Mouse (Mus musculus): ENCODE measurements around the gene Igfbp4.

The Igfbp4 gene

DNA sequence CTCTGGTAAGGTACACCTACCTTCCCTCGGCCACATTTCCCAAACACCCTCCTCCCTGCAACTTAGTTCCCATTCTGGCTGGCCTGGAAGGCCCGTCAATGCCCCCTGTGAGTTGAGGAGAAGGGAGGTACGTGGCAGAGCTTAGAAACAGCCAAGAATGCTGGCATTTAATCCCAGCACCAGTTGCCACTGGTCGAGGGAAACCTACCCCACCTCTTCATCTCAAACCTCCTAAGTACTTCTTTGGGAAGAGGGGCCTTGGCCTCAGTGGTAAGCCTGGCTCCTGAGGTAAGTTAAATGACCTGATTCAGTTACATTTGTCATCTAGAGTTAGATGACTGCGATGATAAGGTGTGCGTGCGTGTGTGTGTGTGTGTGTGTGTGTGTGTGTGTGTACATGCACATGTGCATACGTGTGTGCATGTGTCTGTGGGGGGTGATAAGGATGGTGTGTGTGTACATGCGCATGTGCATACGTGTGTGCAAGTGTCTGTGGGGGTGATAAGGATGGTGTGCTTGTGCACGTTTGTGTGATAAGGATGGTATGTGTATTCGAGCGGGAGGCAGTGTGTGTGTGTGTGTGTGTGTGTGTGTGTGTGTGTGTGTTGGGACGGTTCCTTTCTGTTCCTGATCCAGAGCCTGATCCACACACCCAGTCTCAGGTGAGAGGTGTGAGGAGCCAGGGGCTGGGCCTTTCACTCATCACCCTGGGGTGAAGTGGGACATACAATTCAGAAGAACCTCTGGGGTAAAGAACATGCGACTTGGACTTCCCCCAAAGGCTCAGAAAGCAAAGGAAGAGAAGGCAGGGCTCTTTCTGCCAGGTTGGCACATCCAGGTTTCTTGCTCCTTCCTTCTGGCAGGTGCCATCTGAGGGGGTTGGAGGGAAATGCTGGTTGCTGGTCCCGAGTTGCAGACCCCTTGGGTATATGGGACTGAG lies 1.1 kb downstream of the Igfbp4 start:
- DNase-seq (ENCODE audit: low read depth, low spot score) = no peak

DNA sequence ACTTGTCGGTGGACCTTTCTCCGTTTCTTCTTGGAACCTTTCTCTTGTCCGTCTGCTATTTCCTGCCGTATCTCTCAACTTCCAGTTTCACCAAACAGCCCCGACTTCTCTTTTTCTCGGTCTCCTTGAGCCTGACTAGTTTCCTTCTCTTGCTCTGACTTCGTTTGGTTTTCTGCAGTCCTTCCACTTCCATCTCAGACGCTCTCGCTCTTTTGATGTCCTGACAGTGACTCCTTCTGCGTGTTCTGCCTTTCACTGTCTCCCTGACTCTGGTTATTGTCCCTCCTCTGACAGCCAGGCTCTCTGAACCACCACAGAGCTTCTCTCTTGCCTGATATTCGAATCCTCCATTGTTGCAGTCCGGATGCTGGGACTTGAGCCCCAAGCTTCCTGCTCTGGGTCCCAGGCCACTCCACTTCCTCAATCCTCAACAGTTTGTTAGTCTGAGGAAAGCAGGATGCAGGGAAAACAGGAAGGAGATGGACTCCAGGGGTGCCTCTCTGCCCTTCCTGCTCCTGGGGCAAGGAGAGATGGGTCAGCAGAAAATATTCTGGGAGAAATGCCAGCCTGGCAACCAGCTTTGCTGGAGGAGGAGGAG lies 1.9 kb downstream of the Igfbp4 start:
- DNase-seq (ENCODE audit: low read depth, low spot score) = no peak

DNA sequence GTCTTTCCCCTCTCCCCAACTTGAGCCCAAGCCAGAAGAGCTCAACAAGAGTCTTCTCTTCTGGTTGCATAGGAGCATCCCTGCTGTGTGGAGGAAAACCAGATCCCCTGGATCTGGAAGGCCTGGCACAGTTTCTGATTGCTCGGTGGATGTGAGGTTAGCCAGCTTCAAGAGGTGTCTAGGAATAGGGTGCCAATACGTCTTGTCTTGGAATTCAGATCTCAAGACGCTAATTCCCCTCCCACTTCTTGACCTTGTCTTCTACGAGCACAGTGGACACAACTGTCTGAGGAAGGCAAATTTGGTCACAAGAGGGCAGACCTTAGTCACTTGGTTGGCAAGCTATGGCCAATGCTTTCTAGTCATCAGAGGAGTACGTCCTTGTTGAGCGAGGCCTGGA lies 2.6 kb downstream of the Igfbp4 start:
- no peak for DNase-seq (ENCODE audit: low read depth, low spot score)

DNA sequence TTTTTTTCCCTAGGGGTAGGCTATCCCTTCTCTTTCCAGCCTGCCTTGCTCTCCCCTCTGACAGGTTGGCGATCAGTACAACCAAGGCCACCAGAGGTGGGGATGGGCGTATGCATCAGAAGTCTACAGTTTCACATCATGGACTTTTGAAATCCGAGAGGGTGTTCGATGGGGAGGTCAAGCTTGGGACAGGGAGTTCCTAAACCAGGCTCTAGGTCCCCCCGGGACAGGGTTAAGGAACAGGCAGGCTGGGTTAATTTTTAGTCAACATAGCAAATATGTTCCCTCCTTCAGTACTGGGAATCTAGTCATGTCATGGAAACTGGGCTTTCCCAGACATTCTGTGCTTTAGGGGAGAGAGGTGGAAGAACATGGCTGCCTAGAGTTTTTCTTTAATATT lies 3.3 kb downstream of the Igfbp4 start:
- no peak for DNase-seq (ENCODE audit: low read depth, low spot score)

DNA sequence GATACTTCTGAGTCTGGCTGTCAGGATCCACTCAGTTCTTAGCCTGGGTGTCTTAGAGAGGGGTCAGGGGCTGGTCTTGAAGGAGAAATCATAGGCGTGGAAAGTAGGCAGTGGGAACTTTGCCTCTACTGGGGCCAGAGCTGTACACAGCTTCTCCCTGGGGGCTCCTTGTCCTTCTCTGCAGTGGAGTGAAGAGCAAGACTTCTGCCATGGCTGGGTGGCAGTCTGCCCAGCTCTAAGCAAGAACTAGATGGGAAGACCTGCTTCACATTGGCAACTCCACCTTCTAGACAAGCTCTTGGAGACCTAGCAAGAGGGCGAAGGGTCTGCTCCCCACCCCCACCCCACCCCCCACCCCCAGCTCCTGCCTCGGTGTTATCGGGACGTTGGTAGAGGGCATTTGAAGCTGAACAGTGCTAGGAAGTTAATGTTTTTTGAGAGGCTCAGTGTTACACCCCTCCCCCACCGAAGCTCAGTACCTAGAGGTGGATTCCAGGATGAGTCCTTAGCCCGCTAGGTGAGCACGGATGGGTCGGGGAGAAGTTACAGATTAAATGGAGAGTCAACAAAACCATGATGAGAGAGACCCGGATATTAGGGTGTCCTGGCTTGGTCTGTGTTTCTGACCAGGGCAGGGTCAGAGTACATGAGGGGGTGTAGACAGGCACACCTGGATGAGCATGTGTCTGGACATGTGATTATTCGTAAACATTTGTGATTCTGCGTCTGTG lies 4.3 kb downstream of the Igfbp4 start:
- no peak for DNase-seq (ENCODE audit: low read depth, low spot score)

DNA sequence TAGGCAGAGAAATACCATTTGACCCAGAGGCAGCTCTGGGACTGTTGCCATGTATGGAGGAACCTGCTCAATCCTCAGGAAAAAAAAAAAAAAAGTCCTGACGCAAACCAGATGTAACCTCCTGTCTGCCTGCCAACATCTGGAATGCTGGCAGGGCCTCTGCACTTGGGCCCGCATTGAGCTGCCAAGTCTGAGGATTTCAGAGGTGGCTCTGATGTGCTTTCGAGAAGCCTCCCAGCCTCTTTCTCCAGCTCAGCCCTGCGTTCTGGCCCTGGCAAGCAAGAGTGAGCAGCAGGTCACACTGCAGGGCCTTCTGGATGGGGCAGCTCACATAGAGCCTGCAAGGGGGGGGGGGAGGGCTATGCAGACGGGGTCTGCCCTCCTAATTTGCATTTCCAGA lies 6.1 kb downstream of the Igfbp4 start:
- DNase-seq (ENCODE audit: low read depth, low spot score) = no peak

DNA sequence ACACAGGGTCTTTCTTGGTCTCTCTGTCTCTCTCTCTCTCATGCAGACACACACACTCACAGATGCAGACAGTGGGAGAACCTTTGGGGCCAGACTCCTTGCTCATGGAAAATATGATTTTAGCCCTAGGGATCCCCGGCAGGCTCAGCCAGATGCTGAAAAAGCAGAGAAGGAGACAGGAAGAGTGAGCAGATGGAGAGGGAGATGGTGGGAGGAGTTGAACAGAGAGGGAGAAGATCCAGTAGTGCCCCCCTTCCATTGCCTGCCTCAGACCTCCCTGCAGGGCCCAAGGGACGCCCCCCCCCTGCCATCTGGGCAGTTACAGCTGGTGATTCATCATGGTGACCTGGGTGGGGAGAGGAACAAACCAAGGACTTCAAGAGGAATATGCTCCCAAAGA lies 6.6 kb downstream of the Igfbp4 start:
- no peak for DNase-seq (ENCODE audit: low read depth, low spot score)

DNA sequence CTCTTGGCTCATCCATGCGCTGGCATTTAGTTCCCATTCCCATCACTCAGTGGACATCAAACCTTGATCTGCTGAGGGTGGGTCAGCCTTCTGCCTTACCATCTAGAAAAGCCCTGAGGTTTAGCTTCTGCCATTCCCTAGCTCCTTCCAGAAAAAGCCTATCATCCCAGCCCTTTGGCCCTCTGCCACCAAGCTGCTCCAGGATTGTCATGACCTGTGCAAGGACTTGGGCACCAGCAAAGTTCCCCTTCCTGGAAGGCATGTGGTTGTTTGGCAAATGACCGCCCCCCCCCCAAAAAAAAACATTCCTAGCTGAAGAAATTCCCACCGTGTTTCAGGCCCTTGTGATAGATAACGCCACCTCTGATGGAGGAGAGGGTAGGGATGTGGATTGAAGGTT lies 14.1 kb downstream of the Igfbp4 start:
- no peak for DNase-seq (ENCODE audit: low read depth, low spot score)

DNA sequence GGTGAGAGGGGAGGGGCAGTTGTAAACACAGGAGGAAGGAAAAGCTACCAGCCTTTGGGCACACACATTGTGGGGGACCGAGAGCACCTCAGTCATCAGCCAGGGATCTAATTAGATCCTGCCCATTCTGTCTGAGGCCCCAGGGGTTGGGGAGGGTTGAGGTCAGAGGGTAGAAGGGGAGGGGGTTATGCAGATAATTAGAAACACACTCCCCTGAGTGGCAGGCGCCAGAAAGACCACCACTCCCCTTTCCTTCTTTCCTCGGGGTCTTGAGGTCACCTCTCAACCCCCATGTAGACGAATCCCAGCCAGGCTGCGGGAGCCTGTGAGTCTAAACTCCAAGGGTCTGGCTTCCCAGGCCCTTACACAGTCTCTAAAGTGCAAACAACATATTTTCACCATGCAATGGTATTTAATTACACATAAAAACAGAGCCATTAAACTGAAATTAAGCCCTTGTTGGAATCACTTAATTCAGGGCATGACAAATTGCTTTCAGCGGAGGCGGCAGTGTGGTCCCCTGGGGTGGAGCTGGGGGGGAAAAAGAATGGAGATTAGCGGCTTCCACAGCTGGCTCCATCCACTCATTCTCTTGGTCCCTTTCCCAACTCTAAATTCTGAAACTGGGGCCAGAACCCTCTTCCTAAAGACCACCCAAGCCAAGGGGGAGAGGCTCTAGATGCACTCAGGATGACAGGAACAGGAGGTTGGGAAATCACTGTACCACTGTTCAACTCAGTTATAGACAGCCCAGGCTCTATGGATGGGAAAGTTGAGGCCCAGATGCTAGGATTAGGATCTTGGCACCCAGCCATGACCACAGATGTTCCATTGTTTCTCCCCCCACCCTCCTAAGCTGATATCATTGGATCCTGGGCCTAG lies 14.8 kb downstream of the Igfbp4 start:
- DNase-seq (ENCODE audit: low read depth, low spot score) = no peak

DNA sequence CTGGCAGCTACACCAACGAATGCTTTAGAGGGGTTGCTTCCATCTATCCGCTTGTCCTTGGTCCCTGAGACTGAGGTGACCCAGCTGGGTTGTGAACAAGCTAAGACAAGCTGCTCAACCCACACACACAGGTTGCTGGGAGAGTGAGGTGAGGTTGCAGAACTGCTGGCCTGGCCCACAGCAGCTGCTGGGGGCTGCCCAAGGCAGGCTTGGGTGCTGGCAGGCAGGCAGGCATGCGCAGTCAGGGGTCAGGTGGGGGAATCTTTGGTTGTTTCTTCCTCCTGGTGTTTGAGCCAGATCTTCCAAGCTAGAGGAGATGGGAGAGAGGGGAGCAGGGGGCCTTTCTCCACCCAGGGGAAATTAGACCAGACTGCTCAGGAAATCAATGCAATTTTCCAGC lies 19.4 kb downstream of the Igfbp4 start:
- no peak for DNase-seq (ENCODE audit: low read depth, low spot score)

DNA sequence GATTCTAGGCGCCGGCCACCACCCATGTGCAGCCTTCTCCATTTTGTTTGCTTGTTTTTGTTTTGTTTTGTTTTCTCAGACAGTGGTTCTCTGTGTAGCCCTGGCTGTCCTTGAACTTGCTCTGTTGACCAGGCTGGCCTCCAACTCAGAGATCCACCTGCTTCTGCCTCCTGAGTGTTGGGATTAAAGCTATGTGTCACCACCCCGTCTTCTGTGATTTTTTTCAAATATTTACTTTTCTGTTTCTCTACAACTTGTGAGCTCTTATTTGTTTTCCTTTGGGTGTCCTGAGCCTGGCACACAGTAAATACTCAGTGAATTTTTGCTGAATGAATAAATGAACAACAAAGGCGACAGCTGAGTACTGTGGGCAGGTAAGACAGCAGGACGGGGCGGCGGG lies 21.6 kb downstream of the Igfbp4 start:
- DNase-seq (ENCODE audit: low read depth, low spot score) = no peak

DNA sequence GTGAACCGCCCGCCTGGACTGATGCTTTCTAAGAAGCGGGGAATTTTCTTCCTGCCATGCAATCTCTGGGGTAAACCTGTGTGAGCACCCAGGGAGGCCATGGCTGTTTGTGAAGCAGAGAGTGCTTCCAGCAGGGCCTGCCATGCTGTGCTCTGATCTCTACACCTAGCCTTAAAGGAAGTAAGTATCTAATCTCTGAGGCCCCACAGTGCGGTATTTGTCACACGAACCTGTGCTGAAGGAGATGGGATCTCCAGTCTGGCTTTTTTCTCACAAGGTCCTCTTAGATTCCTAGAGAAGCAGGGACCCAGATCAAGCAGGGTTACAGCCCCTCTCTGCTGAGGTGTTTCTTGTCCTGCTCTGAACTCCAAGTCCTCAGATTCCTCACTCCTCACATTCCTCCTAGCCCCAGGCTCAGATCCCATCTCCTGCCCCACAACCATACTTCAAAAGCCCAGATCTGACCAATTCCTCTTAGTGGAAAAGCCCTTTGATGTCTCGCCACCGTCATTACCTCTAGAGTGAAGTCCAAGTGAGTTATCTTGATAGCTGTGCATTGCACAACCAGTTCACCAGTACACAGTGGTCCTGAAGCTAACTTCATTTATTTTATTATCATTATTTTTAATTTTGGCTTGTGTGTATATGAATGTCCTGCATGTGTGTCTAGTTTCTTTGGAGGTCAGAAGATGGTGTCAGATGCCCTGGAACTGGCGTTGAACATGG lies 22.5 kb downstream of the Igfbp4 start:
- no peak for DNase-seq (ENCODE audit: low read depth, low spot score)

DNA sequence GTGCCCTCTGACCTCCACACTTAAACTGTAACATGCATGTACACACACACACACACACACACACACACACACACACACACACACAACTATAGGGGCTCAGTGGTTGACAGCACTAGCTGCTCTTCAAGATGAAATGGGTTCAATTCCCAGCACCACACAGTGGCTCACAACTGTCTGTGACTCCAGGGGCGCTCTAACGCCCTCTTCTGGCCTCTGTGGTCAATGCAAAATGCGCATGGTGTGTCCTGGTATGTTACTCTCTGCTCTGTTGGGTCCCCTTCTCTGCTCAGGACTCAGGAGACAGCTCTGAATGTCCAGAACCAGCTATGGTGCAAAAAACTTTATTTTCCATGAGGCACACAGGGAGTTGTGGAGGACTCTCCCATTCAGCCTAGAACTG lies 24.3 kb downstream of the Igfbp4 start:
- DNase-seq (ENCODE audit: low read depth, low spot score) = peak; percentile 72

DNA sequence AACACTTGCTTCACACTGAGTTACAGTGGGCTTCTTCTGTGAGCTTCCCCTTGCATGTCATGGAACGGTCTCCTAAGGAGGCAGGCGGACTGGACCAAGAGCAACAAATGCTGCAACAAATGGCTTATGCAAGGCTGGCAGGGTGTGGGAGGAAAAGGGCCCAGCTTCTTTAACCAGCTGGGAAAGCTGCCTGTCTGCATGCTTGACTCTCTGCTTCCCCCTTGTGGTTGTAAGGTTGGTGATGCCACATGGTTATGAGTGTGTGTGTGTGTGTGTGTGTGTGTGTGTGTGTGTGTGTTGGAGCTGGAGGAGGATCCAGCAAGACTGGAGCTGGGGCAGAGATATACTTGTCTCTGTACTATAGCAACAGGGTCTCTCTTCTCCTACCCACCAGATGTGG lies 24.9 kb downstream of the Igfbp4 start:
- peak; percentile 90 for DNase-seq (ENCODE audit: low read depth, low spot score)

DNA sequence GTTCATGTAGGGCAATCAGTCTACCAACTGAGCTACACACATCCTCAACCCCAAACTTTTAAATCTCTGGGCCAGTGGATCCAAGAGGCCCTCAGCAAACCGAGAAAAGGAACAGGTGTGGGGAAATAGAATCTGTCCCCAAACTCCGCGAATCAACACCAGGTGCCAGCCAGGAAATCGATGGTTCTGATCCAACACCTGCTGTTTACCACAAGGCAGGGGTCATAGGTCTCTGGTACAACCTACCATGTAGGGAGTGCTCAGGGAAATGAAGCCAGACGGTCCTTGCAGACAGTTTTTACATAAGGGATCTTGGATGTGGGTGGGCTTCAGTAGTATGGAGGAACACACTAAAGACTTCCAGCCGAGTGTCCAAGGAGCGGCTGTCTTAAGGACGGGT lies 26.5 kb downstream of the Igfbp4 start:
- DNase-seq (ENCODE audit: low read depth, low spot score) = no peak

DNA sequence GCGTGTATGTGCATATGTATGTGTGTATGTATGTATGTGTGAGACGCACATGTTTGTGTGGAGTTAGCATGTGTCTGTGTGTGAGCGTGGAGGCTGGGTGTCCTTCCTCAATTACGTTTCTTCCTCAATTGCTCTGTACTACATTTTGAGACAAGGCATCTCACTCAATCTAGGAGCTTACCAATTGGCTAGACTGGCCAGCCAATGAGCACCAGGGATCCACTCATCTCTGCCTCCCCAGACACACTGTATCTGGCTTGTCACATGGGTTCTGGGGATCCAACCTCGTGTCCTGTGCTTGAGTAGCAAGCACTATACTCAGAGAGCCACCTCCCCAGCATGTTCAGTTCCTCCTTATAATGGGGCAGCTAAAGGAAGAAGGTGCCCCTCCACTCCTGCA lies 27.4 kb downstream of the Igfbp4 start:
- no peak for DNase-seq (ENCODE audit: low read depth, low spot score)

DNA sequence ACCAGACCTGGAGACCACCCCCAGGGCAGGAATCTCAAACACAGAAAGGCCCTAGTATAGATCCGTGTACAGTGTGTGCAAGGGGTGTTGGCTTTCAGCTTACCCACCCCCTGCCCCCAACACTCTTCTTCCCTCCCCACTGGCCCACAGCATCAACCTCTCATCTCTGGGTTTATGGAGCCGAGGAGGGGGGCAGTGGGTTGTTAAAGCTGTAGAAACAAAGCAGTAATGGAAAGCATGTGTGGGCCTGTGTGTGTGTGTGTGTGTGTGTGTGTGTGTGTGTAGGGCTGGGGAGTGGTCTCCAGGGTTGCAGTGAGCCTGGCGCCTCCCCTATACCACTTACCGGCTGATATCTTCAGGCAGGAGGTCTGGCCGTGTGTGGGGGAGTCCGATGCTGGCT lies 30.8 kb downstream of the Igfbp4 start:
- no peak for DNase-seq (ENCODE audit: low read depth, low spot score)

DNA sequence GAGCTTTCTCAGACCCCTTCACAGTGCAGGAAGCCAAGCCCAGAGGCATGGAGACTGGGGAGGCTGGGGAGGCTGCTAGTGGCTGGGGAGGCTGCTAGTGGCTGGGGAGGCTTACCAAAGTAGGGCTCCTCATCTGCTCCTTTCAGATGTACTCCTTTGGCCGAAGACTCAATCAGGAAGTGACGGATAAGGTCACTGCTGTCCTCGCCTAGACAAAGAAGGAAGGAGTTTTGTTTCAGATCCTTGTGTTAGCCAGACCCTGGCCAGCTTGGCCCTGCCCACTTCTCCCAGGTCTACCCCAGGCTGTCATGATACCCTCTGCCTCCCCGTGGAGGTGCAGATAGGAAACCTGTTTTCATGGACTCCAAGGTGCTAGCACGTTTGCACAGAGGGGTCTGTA lies 32.7 kb downstream of the Igfbp4 start:
- no peak for DNase-seq (ENCODE audit: low read depth, low spot score)

DNA sequence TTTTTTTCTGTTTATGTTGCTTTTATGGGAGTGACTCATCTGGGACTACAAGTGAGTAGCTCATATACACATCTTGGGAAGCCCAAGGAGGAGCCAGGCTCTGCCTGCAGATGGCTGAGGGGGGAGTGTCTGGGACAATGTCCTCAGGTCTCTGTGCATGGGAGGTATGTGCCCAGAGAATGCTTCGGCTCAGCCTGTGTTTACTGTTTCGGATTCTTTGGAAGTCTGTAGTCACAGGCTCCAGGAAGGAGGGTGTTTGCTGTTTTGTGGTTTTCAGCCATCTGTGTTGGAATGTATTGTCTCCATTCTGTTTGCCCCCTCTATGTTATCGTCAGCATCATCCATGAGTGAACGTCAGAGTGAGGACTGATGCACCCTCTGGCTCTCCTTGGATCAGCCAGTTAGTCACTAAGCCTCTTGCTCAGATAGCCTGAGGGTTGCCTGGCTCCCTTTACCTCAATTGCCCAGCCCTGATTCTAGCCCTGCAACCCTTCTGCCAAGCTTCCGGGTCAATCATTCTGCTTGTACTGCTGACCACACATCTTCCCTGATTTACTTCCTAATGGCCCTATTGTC lies 35.8 kb downstream of the Igfbp4 start:
- DNase-seq (ENCODE audit: low read depth, low spot score) = no peak

DNA sequence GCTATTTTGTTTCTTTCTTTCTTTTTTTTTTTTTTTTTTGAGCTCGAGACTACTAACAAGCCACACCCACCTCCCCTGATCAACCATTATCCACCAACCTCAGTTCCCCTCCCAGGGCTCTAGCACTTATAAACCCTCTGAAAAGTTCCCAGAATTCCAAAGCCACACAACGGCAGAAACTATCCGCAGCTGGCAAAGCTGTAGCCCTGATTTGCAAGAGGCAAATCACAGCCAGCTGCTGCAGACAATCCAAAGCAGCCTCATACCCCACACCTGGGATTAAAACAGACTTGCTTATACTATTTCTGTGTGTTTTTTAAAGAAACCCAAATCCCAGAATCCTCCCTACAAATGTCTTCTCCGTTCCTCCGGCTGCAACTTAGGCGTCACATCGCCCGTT lies 36.8 kb downstream of the Igfbp4 start:
- DNase-seq (ENCODE audit: low read depth, low spot score) = no peak
